Mouse (Mus musculus) layer of hippocampus, adult 8-10 months (tissue): ENCODE measurements around the gene Cyb5rl. TPM values are rescaled to one million over a fixed set of nuclear protein-coding genes. Genes with fewer than 3 reads are reported as not detected.
A peak's percentile ranks its signal among the peaks of the same experiment; 100 is the strongest.

Experiments used
- DNase-seq, 2 experiments: peaks; one replicate each; pipeline ENCODE4 v3.0.0; 2022; ENCODE audit warnings: low spot score in 2 of 2
- total RNA-seq, 4 experiments: library from RNA; stranded (reverse); gene quantifications; 2 replicates each; pipeline ENCODE4 v1.2.4; 2022

The Cyb5rl gene
- total RNA-seq = 10 to 100 TPM in 1 of 4 experiments, 1 to 10 TPM in 3; 6.0 to 10.5 (median 7.5) TPM

DNA sequence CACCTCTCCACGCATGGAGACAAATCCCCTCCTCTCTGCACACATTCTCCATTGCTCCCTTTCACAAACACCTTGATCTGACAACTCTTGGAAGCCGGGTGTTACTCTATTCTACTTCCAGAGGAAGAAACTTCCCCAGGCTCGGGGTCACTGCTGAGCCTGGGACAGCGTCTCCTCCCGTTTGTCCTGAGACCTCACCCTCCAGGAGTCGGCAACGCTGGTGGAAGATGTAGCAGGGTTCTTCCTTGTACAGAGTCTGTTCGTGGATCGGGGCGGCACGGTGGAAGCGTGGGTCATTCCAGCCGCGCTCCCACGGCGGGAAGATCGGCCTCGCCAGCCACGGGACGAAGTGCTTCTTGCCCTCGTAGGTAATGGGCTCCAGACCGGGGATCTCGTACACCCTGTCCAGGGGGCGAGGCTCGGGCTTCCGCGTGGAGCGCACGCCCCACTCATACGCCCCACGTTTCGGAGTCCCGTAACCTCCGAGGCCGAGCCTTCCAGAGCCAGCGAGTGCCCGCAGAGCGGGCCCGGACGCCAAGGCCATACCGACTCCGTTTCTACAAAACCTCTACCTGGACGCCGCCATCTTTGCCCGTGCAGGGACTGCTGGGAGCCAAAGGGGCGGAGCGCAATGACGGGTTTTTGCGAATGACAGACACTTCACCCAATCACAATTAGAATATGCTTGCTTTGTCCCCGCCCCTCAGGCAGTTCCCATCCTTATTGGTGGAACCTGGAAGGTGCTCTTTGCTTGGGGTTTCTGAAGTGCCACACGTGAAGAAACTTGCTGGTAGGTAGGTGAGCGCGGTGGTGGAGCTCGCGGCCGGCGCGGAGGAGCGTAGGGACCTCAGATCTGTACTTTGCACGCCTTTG is at the start of gene Cyb5rl, which contains the start of gene Mrpl37:
Gene Cyb5rl, plus strand, starts transcription at position 737 of the 873 bp plus-strand sequence.
Gene Mrpl37, minus strand, starts transcription at position 617 of the 873 bp plus-strand sequence.
- DNase-seq = peak; percentile 94 to 97

DNA sequence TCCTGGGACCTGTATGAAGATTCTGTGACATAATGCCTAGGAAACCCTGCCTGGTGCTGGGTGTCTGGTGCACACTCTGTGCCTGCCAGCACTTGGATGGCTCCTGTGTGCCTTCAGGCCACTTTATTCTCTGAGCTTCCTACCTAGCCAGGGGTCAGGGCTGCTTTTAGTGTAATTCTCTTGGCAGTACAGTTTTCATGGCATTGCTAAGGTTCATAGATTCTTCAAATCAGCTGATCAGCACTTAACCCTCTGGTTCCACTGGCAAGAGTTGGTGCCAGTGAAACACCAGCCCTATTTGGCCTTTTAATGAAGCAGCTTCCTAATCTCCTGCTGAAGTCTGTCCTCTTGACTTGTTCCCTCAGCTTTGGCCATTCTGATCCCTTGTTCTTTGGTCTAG is 49.5 kb upstream of the Cyb5rl start:
- DNase-seq = no peak

DNA sequence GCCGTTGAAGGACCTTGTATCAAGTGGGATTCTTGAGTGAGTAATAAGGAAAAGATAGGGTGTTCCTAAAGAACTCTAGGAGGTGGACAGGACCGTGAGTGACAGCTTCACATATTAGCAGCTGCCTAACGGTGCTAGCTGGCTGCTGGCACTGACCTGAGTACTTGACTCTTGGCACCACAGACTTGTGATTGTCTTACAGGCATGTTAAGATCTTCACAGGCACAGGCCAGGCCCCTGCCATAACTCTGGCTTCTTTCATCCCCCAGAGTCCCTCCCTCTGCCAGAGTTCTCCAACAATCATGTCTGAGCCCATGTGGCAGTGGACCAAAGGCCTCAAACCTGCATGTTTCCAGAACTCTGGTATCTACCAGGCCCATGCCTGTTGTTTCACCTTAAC is 48.3 kb upstream of the Cyb5rl start:
- DNase-seq = no peak

DNA sequence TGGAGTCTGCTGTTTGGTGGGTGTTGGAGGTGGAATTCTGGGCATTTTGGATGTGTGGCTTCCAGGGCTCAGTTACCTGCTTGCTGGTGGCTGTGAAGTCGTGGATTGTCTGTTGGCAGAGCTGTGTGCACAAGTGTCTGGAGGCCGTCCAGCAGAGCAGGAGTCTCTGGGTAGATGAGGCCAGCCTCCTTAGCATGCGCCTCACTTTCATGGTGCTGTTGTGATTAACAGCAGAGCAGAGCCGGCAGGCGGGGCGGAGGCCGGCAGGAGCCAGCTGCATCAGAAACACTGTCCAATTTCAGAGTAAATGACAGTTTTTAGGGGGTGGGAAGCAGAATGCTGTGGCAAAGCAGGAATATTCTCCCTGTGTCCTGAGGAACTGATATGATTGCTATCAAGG is 47.8 kb upstream of the Cyb5rl start:
- peak; percentile 62 to 71 for DNase-seq

DNA sequence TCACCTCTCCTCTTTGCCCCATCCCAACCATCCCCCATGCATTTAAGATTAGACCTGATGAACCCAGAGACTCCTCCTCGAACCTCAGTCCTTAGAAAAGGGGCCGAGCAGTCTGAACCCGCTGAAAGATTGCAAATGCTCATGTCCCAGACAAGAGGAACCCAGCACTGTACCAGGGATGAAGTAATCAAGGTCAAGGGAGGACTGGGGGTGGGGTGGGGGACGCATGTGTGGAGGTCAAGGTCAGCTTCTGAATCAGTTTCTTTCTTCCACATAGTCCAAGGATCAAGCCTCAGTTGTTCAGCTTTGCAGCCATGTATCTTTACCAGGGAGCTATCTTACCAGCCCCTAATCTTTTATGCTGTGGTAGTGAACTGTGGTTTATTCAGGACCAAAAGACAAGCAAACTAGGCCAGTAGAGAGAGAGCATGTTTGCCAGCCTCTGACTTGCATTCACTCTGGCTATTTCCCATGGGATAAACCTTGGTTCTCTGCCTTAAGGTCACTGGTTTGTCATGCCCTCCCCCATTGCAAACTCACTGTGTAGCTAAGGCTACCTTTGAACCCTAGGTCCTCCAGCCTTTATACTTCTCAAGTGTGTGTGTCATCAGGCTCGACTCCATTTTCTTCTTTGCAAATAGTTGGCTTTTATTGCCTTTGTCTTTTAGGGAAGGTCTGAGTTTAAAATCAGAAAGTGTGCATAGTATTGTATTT is 46.3 kb upstream of the Cyb5rl start:
- no peak for DNase-seq

DNA sequence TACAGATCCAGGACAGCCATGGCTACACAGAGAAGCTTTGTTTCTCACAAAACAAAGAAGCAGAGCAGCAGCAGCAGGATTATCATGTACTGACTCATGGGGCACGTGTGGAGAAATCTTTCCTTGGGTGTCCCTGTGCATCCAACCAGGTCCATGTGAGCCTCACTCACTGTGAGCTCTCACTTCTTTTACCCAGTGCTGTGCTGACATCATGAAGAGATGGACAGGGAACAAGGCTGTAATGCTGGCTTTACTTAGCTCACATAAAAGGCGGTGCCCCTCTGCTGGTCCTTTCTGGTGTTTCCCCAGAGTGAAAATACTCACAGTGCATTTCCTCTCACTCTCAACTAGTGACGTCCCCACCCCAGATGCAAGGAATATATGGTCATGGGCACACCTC is 45.3 kb upstream of the Cyb5rl start:
- DNase-seq = no peak

DNA sequence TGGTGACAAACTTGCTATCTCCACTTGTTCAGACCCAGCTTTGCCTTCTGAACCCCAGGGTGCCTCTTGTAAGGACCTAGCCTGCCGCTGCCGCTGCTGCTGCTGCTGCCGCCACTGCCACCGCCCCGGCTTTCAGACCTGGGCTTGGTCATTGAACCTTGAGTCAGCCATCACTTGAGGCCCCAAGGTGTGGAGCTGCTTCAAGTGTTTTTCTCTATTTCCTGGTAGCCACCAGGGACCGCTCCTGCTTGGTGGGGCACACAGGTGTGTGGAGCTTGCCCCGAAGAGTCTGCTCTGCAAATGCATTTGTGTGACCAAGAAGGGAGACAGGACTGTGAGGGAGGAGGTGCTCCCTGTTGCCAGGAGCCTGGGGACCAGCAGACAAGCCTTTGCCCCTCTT is 41.9 kb upstream of the Cyb5rl start:
- DNase-seq = no peak

DNA sequence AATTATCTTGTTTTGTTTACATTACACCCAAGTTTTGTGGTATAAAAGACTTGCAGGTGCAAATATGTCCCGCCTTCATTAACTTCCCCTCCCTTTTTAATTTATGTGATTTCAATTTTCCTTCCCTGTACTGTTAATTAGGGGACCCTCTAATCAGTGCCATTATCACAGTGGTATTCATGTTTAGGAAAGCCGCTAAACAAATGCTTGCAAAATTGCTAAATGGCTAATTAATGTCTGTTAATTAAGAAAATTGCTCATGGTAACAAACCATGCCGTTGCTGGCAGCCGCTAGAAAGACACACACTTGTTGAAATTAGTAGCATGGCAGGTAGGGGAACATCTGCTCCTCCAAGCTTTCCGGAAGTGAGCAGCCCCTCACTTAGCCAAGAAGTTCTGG is 41.4 kb upstream of the Cyb5rl start:
- DNase-seq = no peak

DNA sequence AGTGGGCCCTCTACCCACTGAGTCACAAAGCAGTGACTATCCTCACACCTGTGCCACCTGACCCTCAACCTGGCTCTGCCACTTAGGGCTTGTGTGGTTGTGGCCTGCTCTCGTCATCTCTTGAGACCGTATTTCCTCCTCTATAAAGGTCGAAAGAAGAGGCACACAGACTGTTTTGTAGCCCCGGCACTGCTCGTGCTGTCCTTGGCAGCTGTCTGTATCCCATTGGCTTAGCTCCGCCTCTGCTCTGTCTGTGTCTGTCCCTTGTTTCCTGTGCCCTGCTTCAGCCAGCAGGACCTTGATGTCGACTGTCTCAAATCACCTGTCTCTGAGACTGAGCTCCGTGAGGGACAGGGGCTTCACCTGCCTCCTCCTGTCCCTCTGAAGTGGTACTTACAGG is 40.3 kb upstream of the Cyb5rl start:
- DNase-seq = no peak

DNA sequence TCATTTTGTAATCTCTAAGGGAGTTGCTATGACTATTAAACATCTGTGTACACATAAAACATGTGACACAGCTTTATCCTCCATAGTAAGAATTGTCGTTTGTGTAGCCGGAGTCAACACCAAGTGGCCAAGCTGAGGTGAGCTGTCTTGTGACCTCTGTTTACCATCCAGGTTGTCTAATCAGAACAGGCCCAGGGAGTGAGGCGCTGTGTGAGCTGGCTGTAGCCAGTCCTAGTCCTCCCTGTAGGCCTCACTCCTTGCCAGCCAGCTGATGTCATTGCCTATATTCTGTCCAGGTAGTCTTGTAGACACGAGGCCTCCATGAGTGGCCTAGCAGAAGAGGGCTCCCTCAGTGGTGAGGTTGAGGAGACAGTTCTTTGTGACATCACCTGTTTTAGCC is 31.1 kb upstream of the Cyb5rl start:
- no peak for DNase-seq

DNA sequence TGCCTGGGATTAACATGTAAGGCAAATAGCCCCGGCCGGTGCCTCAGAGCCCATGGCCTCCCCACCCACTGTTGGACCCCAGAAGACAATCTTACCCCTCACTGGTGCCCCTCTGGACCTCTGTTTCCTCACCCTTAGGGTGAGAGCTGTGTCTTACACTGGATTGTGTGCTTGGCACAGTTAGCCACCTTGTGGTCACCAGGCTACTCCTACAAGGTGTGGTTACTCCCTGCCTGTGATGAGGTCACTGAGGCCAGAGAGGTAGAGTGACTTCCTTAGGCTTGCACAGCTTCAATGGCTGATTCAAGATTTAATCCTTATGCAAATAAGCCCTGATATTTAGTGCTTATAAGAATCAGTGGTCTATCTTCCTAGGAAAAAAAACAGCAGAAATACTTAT is 29.8 kb upstream of the Cyb5rl start:
- DNase-seq = no peak

DNA sequence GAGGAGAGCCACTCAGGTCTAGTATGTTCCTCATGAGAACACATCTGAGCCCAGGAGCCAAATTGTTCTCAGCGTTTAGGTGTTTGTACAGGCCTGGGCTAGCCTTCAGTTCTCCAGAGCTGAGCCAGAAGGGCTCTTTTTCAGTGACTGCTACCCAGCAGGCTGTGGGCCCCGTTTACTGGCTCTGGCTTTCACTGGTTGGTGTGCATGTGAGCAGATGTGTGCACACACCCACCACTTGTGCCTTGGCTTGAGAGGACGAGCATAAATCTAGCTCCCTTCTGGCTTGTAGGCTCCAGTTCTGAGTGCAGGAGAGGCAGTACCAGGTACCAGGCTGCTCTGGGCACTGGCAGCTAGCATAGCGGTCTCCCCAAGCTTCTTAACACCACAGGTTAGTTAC is 28.5 kb upstream of the Cyb5rl start:
- DNase-seq = no peak

DNA sequence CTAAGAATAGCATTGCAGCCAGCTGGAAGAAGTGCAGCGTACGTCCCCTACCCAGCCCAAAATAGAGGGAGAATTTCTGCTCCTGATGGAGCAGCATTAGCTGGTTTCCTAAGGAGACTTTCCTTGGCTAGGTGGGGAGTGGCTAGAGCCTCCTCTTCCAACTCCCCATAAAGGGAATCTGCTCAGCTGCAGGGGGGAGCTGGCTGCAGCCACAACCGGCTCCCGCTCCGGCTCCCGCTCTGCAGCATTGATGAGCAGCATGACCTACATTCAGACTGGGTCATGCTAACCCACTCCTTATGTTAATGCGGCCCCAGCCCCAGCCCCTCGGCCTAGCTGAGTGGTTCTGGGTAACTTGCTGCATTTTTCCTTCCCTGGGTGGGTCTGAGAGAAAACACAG is 27.5 kb upstream of the Cyb5rl start:
- DNase-seq = no peak

DNA sequence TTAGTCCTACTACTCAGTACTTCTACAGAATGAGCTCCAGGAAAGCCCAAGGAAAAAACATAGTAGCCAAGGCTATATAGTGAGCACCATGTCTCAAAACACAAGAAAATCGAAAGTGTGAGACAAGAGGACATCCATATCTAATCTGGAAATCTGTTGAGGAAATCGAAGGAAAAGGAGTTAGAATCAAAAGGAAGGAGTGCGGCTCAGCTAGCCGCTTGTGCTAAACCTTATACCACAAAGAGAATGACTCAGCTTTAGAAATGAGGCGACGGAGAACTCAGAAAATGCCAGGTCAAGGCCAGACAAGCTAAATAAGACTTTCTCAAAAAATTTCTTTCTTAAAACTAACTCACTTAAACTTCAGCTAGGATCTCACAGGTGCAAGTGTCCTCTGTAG is 24.5 kb upstream of the Cyb5rl start:
- DNase-seq = no peak

DNA sequence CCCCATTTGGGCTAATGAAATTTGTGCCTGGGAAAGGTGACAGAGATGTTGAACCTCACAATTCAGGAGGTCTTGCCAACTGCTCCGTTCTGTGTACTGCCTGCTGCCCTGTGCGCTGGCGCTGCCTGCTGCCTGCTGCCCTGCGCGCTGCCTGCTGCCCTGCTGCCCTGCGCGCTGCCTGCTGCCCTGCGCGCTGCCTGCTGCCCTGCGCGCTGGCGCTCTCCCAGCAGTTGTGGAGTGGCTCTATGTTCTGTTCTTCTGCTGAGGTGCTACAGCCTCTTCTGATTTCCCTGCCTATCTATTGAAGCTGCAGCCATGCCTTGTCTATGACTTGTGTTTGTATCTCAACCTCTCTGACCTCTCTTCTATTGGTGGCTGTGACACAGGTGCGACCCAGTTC is 21.6 kb upstream of the Cyb5rl start:
- DNase-seq = no peak

DNA sequence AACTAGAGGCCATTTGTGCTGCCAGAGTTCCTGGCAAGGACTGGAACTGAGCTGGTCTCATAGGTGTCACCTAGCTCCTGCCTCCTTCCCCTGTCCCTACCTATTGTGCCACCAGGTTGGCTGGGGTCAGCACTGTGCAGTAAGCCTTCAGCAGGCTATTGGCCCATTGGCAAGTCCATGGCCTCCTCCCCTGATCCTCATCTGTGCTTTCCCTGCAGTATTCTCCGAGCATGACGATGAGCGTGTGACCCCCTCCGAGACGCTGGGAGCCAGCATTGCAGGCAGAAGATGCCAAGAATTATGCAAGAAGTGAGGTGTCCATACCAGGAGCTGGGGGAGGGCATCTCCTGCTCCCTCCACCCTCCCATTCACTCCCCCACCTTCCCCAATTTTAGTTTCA is 19.0 kb upstream of the Cyb5rl start:
- DNase-seq = no peak

DNA sequence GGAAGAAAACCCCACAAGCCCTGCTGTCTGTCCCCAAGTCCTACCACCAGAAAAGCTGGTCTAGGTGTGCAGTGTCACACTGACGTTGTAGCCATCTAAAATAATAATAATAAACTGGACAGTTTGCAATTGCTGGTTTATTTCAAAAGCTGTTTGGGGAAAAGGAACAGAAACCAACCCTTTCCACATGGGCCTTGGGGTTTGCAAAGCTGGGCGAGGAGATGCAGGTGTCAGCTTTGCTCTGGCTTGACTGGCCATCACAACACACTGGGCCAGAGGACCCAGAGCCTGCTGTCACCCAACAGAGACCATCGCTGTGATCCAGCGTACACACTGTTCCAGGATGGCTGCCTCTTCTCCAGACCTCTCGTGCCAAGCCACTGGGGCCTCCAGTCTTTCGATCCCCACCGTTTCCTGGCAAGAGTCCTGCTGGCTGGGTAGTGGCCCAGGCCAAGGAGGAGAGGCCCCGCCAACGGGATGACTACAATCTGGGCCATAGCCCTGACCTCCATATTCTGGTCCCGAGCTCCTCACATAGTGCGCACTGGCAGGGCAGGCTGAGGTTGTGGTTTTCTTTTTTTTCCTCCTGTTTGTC is 18.1 kb upstream of the Cyb5rl start:
- DNase-seq = peak in 1 of 2 experiments; percentile 43

DNA sequence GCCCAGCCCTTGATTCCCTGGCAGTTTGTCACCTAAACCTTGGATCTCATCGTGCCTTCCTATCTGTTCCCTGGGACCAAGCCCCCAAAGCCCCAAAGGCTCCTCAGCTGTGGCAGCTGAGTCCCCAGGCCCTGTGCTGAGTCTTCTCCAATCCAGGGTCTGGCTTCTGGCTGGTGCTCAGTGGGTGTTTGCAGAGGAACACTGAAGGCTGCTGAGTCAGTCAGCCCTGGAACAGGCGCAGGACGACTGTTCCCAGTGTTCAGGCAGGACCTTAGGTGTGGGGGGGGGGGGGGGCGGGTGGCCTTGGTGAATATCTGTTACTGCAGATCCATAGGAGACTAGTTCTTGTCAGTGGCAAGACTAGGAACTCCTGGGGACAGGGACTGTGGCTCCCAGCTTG is 14.9 kb upstream of the Cyb5rl start:
- DNase-seq = no peak

DNA sequence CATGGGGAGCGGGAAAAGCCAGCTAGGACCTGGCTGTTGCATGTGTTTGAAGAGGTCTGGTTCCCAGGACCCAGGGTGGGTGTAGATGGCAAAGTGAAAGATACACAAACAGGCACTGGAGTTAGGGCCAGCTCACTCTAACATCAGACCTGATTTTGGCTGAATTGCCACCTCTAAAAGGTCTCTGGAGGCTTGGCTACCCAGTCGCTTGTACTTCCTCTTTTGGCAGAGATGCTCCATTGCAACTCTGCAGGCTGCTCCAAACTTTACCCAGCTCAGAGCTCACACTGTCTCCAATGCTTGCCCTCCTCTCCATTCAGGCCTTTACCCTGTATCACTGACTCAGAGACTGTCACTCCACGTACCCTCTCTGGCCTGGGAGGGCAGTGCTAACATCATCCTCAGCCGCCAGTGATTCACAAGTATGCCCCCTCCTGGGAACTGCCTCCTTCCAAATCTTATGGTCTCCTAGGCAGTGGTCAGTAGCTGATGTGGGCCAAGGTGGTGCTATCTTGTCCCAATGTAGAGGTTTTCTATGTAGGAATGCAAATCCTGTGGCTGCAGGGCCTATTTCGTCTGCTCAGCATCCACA is 13.7 kb upstream of the Cyb5rl start:
- no peak for DNase-seq

DNA sequence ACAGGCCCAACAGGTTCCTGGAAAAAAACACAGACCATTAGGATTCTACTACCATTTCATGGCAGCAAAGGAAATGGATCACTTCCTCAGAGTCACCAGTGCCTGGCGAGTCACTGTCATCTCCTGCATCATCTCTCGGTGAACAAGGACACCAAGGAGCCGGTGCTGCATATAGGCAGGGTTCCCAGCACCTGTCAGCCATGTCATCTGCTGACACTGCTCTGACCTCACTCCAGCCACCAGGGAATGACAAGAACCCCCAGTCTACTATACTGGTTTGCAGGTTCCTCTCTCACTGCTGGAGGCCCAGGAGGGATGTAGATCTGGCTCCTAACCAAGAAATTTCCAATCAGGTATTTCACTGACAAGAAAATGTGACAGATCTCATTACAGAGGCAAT is 10.7 kb upstream of the Cyb5rl start:
- no peak for DNase-seq

DNA sequence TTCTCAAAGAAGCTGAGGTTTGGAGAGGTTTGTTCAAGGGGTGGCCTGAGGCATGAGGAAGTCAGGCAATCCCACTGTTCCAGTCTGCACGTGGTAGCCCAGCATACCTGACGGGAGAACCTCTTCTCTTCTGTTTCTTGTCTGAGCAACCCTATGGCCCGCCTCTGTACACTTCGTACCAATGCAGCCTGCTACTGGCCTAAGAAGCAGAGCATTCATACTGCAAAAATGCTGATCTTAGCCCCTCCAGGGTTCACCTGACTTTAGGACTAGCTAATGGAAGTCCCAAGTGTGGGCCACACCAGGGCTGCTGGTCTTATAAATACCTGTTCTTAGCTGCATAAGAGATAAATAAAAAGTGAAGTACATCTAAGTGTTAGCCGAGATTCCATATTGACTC is 8.4 kb upstream of the Cyb5rl start:
- DNase-seq = no peak

DNA sequence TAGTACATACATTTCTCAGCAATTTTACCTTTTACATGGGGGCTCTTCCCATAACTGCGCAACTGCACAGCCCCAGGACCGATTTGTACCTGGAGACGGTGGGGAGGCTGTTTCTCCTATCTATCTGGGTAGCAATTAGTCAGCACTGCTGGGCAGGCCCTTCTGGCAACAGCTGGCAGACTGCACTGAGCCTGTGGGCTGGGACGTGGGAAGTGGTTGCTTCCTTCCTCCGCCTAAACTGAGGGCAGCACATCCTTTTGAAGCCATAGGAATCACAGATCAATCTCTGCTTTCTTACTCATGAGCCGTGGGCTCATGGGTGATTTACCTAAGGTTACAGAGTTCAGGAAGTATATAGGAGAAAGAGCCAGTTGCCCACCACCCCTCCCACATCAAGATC is 8.0 kb upstream of the Cyb5rl start:
- DNase-seq = no peak
